Mouse (Mus musculus) frontal cortex, adult (tissue): Measurements from ENCODE around the gene Tekt3.

Experiments used
- ATAC-seq: cut with Nextera tagmentation; 2 replicates; pipeline ENCODE4 v1.9.2; 2017; ENCODE audit warnings: mild to moderate bottlenecking, moderate library complexity, mixed read lengths; ENCODE audit not compliant: low TSS enrichment

The Tekt3 gene

GRCm38 (mm10) chr11:63061446-63061845 is at the start of gene Tekt3:
Tekt3 (plus strand) TSS chr11:63061654.
- ATAC-seq = no peak

- no peak for ATAC-seq
Observed at GRCm38 (mm10) chr11:63017327-63018082, 43.9 kb upstream of the Tekt3 start.

- ATAC-seq = peak; percentile 74; the same call in 1 of the 2 replicates
Observed at GRCm38 (mm10) chr11:63018083-63018622, 43.3 kb upstream of the Tekt3 start.

GRCm38 (mm10) chr11:63020633-63021032 is 40.8 kb upstream of the Tekt3 start:
- ATAC-seq = no peak

GRCm38 (mm10) chr11:63021141-63021806 is 40.2 kb upstream of the Tekt3 start:
- ATAC-seq = no peak

GRCm38 (mm10) chr11:63023461-63023860 is 38.0 kb upstream of the Tekt3 start:
- no peak for ATAC-seq

GRCm38 (mm10) chr11:63024136-63024535 is 37.3 kb upstream of the Tekt3 start:
- no peak for ATAC-seq

- ATAC-seq = peak; percentile 48
Observed at GRCm38 (mm10) chr11:63025476-63025875, 36.0 kb upstream of the Tekt3 start.

GRCm38 (mm10) chr11:63026651-63027141 is 34.8 kb upstream of the Tekt3 start:
- peak; percentile 84 for ATAC-seq

GRCm38 (mm10) chr11:63028131-63028530 is 33.3 kb upstream of the Tekt3 start:
- ATAC-seq = no peak

GRCm38 (mm10) chr11:63029148-63029714 is 32.2 kb upstream of the Tekt3 start:
- no peak for ATAC-seq

- ATAC-seq = no peak
Observed at GRCm38 (mm10) chr11:63029721-63030120, 31.7 kb upstream of the Tekt3 start.

- ATAC-seq = no peak
Observed at GRCm38 (mm10) chr11:63035420-63036211, 25.8 kb upstream of the Tekt3 start.

GRCm38 (mm10) chr11:63040002-63040661 is 21.3 kb upstream of the Tekt3 start:
- no peak for ATAC-seq

- ATAC-seq = no peak
Observed at GRCm38 (mm10) chr11:63045771-63046170, 15.7 kb upstream of the Tekt3 start.

GRCm38 (mm10) chr11:63046380-63046779 is 15.1 kb upstream of the Tekt3 start:
- no peak for ATAC-seq

- ATAC-seq = no peak
Observed at GRCm38 (mm10) chr11:63050362-63050932, 11.0 kb upstream of the Tekt3 start.

- no peak for ATAC-seq
Observed at GRCm38 (mm10) chr11:63051041-63051440, 10.4 kb upstream of the Tekt3 start.

- no peak for ATAC-seq
Observed at GRCm38 (mm10) chr11:63051996-63052395, 9.5 kb upstream of the Tekt3 start.

GRCm38 (mm10) chr11:63055596-63055995 is 5.9 kb upstream of the Tekt3 start:
- ATAC-seq = no peak
